Mouse (Mus musculus) E14TG2a.4 (cell line): Measurements from ENCODE around the gene Clic5.

Source experiments
- CTCF ChIP-seq: conservative IDR thresholded peaks from 2 replicates; pipeline ENCODE4 v1.5.1; 2014; ENCODE audit warnings: low read length
- POU5F1 ChIP-seq: IDR thresholded peaks from 2 replicates; pipeline ENCODE4 v1.6.1; 2014; ENCODE audit warnings: low read length, borderline replicate concordance

GRCm38 (mm10) chr17:44259245-44259644 is 70.9 kb downstream of the Clic5 start:
- peak; percentile 28 for TF ChIP-seq CTCF
- no peak for TF ChIP-seq POU5F1
